Mouse (Mus musculus): ENCODE results near the gene Pth. TPM values are rescaled to one million over a fixed set of nuclear protein-coding genes. Genes with fewer than 3 reads are reported as not detected.

Pth gene
- total RNA-seq, 4 experiments from 2014 or later = not detected

Other genes with a start within 250 kb of the Pth start
- gene Arntl, start 181.1 kb downstream of the Pth start, total RNA-seq (2022) = 1 to 10 TPM; 2.6 to 8.9 (median 3.5) TPM
- 10 to 100 TPM in 2 of 4 experiments, 1 to 10 TPM in 2; 8.7 to 11.3 (median 9.9) TPM for gene Btbd10, start 19.2 kb downstream of the Pth start, total RNA-seq (2022)
- 10 to 100 TPM; 15.2 to 23.6 (median 20.9) TPM for gene Far1, start 125.3 kb upstream of the Pth start, total RNA-seq (2022)

All from heart, adult 8-10 months (tissue).